ENCODE assay signal across 11 mouse cellular contexts in the genomic region with DNA sequence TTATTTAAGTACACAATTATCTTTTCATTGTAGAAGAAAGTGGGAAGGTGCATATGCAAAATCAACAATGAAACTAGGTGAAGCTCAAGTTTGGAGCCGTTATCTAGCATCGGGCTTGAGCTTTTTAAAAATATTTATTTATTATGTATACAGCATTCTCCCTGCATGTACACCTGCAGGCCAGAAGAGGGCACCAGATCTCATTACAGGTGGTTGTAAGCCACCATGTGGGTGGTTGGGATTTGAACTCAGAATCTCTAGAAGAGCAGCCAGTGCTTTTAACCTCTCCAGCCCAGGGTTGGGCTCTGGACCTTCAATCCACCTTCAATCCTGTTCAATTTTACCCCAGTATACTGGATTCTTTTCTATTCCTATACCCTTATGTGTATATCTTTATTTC. TPM values are rescaled to one million over a fixed set of nuclear protein-coding genes. Genes with fewer than 3 reads are reported as not detected.
DNase-seq lines count a peak whose midpoint lies in the region; TF ChIP-seq lines count a peak whose summit lies in the region.
"Had no signal": no experiment of that assay in that cellular context is flagged by ENCODE, and none has a peak within 500 bp of the region (broad histone marks: within the 10 kb centered on the region; RNA-seq: fewer than 3 reads in every experiment).

No protein-coding gene starts in this region.

- TF ChIP-seq POLR2A in lung, adult 2 months (IDR thresholded peaks at IDR 0.05; ENCODE audit: borderline replicate concordance, extremely low read depth, low read depth, low read length), result no peak

- 0 out of 2 replicates have a peak, but pooled peaks cover 3% of the 10 kb centered on the region for H3K9me3 ChIP-seq in hindbrain, embryonic 10.5 days
- H3K9me3 ChIP-seq: embryonic facial prominence, embryonic 13.5 days; midbrain, embryonic 12.5 days had no signal

- H3K27me3 ChIP-seq in splenic B cell, adult 2 months (ENCODE audit: control insufficient read depth, insufficient read depth, low read length, poor library complexity, severe bottlenecking), result no peaks in the 10 kb centered on the region
- H3K27me3 ChIP-seq in hindbrain, embryonic 10.5 days (ENCODE audit: insufficient read depth, poor library complexity, severe bottlenecking), result no peaks in the 10 kb centered on the region
- H3K27me3 ChIP-seq: embryonic facial prominence, embryonic 13.5 days; midbrain, embryonic 12.5 days had no signal

- 46% methylated on average over 2 of the region's 2 CpGs for WGBS in lung, adult 2 months
- 82% methylated on average over 2 of the region's 2 CpGs for WGBS in hindbrain, embryonic 10.5 days

- H3K36me3 ChIP-seq in splenic B cell, adult 2 months (ENCODE audit: control insufficient read depth, insufficient read depth, low read length, poor library complexity, severe bottlenecking), result no peaks in the 10 kb centered on the region
- H3K36me3 ChIP-seq in hindbrain, embryonic 10.5 days, result no peaks in the 10 kb centered on the region
- H3K36me3 ChIP-seq: embryonic facial prominence, embryonic 13.5 days; midbrain, embryonic 12.5 days had no signal

- no peak overlapping the region for H3K4me3 ChIP-seq in lung, adult 2 months (replicated peaks; ENCODE audit: extremely low read depth, low read depth, low read length)
- no peak overlapping the region for H3K4me3 ChIP-seq in hindbrain, embryonic 10.5 days
- H3K4me3 ChIP-seq: embryonic facial prominence, embryonic 13.5 days; midbrain, embryonic 12.5 days had no signal

- H3K4me1 ChIP-seq in lung, adult 2 months (ENCODE audit: control insufficient read depth, insufficient read depth, low read length), result no peaks in the 10 kb centered on the region
- peaks cover 4% of the 10 kb centered on the region; the same call in 1 of the 2 replicates for H3K4me1 ChIP-seq in hindbrain, embryonic 10.5 days (replicated peaks)
- H3K4me1 ChIP-seq: midbrain, embryonic 12.5 days had no signal

- H3K27ac ChIP-seq in hindbrain, embryonic 10.5 days, result no peak overlapping the region
- H3K27ac ChIP-seq: embryonic facial prominence, embryonic 13.5 days; midbrain, embryonic 12.5 days had no signal

- peak; percentile 21; the same call in 1 of the 2 replicates for TF ChIP-seq CTCF in lung, adult 2 months (IDR thresholded peaks at IDR 0.05; ENCODE audit: insufficient read depth, low read length)

- peak; percentile 20 for DNase-seq in embryo, embryonic 10.5 days (ENCODE audit: low spot score)
- no peak for DNase-seq in embryo, embryonic 9.5 days (ENCODE audit: extremely low spot score)
- DNase-seq in lung, adult 2 months, result no peak
- no peak for DNase-seq in lung, postnatal 25 days (ENCODE audit: low spot score)
- DNase-seq in NIH3T3 (ENCODE audit: low read depth) (peak; percentile 39), MN1 (ENCODE audit: low spot score) (no peak)
- DNase-seq in splenic B cell, adult 2 months (ENCODE audit: low read depth, low spot score), result peak; percentile 58
- DNase-seq in hindbrain, embryonic 10.5 days (ENCODE audit: low spot score), result no peak
- DNase-seq: kidney, postnatal 4 days had no signal

RNA-seq across cellular contexts. Expression of a gene that starts 5.5 kb away (rescaled TPM):
- not detected in 2 replicates for polyA plus RNA-seq in lung, adult 2 months (2012; rRNA removed)
- polyA plus RNA-seq in hindbrain, embryonic 10.5 days (2016; fragmentation: Nextera tagmentation; extraction: Ambion mirVana), result 0.42 and 1.2 TPM in 2 replicates
- polyA plus RNA-seq: midbrain, embryonic 12.5 days had no signal

RNA-seq across cellular contexts. Expression of a gene that starts 17.7 kb away (rescaled TPM):
- 3.2 and 6.1 TPM in 2 replicates for polyA plus RNA-seq in lung, adult 2 months (2012; rRNA removed)
- polyA plus RNA-seq in hindbrain, embryonic 10.5 days (2016; fragmentation: Nextera tagmentation; extraction: Ambion mirVana), result 26.6 and 29.8 TPM in 2 replicates

RNA-seq across cellular contexts. Expression of a gene that starts 50.0 kb away (rescaled TPM):
- polyA plus RNA-seq in lung, adult 2 months (2012; rRNA removed), result 9.4 and 11.3 TPM in 2 replicates
- polyA plus RNA-seq in hindbrain, embryonic 10.5 days (2016; fragmentation: Nextera tagmentation; extraction: Ambion mirVana), result 4.0 and 6.5 TPM in 2 replicates

Comparison
In these comparisons a context has a peak if more than half of its experiments do, and no peak if none do; other contexts are left out.
1. DNase-seq: peak in embryo, embryonic 10.5 days (single experiment), NIH3T3 (single experiment) and splenic B cell, adult 2 months (single experiment); none in embryo, embryonic 9.5 days (single experiment), lung, adult 2 months (single experiment), lung, postnatal 25 days (single experiment), MN1 (single experiment) and hindbrain, embryonic 10.5 days (single experiment).